Mouse (Mus musculus): Measurements from ENCODE around the gene Cbx2. TPM values are rescaled to one million over a fixed set of nuclear protein-coding genes. Genes with fewer than 3 reads are reported as not detected.
A peak's percentile ranks its signal among the peaks of the same experiment; 100 is the strongest.

Gene Cbx2
- polyA plus RNA-seq, 1 experiment from 2014 or later: 65.0 TPM

DNA sequence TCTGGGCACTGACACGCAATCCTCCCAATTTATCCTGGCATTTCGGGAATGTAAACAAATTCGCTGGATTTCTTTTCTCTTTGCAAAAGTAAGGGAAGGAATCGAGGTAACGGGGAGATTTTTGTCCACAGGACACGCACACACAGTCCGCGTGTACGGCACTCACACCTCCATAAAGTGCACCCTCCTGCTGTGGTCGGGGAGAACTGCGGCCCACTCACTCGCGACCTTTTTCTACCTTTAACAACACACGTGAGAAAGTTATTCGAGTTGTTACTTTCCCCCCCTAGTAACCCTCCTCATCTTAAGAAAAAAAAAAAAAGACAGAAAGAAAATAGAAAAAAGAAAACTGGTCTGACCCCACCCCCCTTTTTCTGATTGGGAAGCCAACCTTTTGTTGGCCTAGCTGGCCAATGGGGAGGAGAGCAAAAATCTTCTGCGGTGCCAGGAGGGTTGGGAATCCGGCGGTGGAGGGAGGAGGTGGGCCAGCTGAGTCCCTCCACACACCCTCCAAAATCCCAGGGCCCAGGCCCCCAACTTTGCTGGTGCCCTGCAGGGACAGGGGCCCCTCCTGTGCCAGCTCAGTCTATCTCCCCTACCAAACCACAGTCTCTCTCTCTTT lies 15.1 kb downstream of the Cbx2 start:
- under 1% methylated on average over 18 of the region's 18 CpGs for WGBS
- peaks cover 48% of the 10 kb centered on the region for H3K4me1 ChIP-seq (ENCODE audit: control insufficient read depth, insufficient read depth, low read length)
- H3K27ac ChIP-seq (ENCODE audit: low read depth, low read length): no peak overlapping the region

DNA sequence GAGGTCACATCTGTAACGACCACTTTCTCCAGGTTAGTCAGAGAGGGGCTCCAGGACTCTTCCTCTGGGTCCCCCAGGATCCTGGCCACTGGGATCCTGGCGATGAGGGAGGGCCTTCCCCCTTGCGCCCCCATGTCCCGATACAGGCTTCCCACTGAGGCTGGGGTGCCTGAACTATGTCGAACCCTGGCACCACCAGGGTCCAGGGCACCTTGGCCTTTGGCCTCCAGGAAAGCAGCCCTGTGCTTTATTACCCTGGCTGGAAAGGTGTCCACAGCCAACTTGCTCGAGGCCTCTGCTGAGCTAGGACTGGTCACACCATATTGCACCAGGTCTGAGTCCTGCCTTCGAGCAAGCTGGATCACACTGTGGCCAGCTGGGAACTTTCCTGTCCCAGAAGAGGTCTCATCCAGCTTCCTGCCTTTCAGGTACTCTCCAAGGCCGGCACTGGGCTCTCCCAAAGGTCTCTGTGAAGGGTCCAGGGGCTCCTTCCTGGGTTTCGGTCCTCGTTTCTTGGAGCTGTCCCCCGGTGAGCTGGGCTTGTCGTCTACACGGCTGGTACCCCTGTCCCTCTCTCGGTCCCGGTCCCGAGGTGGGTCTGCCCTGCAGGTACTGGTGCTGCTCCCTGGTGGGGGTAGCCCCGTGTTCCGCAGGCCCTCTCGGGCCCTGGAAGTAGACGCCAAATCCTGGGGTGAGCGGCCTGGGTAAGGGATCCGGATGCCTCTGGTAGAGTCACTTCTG lies 16.2 kb downstream of the Cbx2 start:
- ATAC-seq (ENCODE audit: insufficient read depth, low FRiP score, low TSS enrichment) (no peak), DNase-seq (ENCODE audit: low spot score) (no peak)
- Histone ChIP-seq H3K36me3 (ENCODE audit: control insufficient read depth, insufficient read depth, low read length) (no peaks in the 10 kb centered on the region), H3K4me1 (ENCODE audit: control insufficient read depth, insufficient read depth, low read length) (peaks cover 48% of the 10 kb centered on the region), H3K9ac (ENCODE audit: low read length) (no peak overlapping the region), H3K27me3 (ENCODE audit: control insufficient read depth, insufficient read depth, low read length) (peaks cover 76% of the 10 kb centered on the region), H3K27ac (ENCODE audit: low read depth, low read length) (no peak overlapping the region), H3K9me3 (ENCODE audit: control insufficient read depth, low read length) (no peaks in the 10 kb centered on the region), H3K4me3 (ENCODE audit: low read depth, low read length) (peak overlapping the region; percentile 15; the same call in 1 of the 2 replicates), H3K4me2 (ENCODE audit: low read depth) (no peak overlapping the region)
- 12% methylated on average over 22 of the region's 22 CpGs for WGBS

More for the DNA sequence above, 15.1 kb downstream of the Cbx2 start:
- Histone ChIP-seq H3K4me2 (ENCODE audit: low read depth) (peak overlapping the region; percentile 84), H3K4me3 (ENCODE audit: low read depth, low read length) (peak overlapping the region; percentile 40), H3K9ac (ENCODE audit: low read length) (peak overlapping the region; percentile 41; the same call in 1 of the 2 replicates), H3K9me3 (ENCODE audit: control insufficient read depth, low read length) (no peaks in the 10 kb centered on the region), H3K36me3 (ENCODE audit: control insufficient read depth, insufficient read depth, low read length) (no peaks in the 10 kb centered on the region), H3K27me3 (ENCODE audit: control insufficient read depth, insufficient read depth, low read length) (peaks cover 71% of the 10 kb centered on the region)
- ATAC-seq (ENCODE audit: insufficient read depth, low FRiP score, low TSS enrichment) (no peak), DNase-seq (ENCODE audit: low spot score) (no peak)

DNA sequence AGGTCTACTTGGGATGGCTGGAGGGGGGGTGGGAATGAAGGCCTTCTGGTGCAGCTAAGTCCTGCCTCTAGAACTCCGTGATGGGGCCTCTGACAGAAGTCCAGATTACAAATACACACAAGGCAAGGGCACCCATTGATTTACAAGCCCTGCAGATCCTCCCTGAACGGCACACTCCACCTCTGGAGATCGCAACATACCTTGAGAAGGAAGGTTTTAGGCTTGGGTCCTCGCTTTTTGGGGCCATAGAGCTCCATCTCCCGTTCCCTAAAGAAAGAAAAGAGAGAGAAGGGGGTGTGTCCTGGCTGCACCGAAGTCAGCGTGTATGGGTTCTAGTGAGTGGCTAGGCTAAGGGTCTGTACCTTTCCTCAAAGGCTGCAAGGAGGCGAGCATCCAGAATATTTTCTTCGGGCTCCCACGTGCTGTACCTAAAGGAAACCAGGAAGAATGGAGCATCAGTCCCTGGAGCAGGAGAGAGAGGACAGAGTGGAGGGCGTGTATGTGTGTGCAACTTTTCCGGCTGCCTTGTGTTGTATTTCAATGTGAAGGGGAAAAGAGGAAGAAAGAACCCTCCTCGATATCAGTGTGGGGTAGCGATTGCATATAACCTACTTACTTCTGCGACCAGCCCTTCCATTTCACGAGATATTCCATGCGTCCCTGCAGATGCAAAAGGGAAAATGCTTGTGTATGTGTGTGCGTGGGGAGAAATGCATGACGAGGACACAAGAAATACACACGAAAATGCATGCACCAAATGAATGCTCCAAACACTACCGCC lies 17.2 kb downstream of the Cbx2 start:
- no peak for DNase-seq (ENCODE audit: low spot score)

DNA sequence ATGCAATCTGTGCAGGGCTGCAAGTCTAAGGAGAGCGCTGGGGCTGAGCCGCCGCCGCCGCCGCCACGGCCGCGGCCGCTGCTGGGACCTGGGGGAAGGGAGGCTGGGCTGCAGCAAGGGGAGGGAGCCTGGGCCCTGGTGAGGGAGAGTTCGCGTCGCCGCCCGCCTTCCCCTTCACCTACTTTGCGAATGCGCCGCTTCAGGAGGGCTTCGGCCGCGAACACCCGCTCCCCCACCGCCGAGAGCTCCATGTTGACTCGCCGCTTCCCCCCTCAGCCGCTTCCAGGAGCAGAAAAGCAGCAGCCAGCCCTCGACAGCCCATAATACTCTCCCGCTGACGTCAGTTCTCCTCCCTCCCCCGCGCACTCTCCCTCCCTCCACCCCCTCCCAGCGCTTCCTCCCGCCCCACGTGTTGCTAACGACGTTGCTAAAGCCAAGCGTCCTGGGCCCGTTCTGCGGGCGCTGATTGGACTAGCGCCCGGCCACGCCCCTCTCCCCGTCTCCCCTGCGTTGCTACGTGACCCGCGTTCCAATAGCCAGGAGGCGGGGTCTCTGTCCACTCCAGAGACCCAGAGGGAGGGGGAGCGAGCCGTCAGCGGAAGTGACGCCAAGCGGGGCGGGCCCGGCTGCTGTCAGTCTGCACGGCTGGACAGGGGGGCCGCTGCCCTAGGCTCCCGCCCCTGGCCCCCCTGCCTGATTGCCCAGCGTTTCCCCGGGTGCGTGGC lies 18.0 kb downstream of the Cbx2 start, which contains the start of gene Cbx8:
Gene Cbx8, minus strand, starts transcription at position 370 of the 725 bp plus-strand sequence.
- WGBS: under 1% methylated on average over 46 of the region's 63 CpGs
- H3K9me3 ChIP-seq (ENCODE audit: control insufficient read depth, low read length): no peaks in the 10 kb centered on the region
- peaks cover 77% of the 10 kb centered on the region for H3K27me3 ChIP-seq (ENCODE audit: control insufficient read depth, insufficient read depth, low read length)
- H3K4me2 ChIP-seq (ENCODE audit: low read depth): peak within 1 kb of the TSS; percentile 99
- peak within 1 kb of the TSS; percentile 68 for H3K4me3 ChIP-seq (ENCODE audit: low read depth, low read length)
- no peaks in the 10 kb centered on the region for H3K36me3 ChIP-seq (ENCODE audit: control insufficient read depth, insufficient read depth, low read length)
- ATAC-seq (ENCODE audit: insufficient read depth, low FRiP score, low TSS enrichment) (peak; percentile 85), DNase-seq (ENCODE audit: low spot score) (peak; percentile 100)
- H3K9ac ChIP-seq (ENCODE audit: low read length): peak within 1 kb of the TSS; percentile 76
- H3K4me1 ChIP-seq (ENCODE audit: control insufficient read depth, insufficient read depth, low read length): peaks cover 38% of the 10 kb centered on the region
- H3K27ac ChIP-seq (ENCODE audit: low read depth, low read length): peak within 1 kb of the TSS; percentile 72

More for the DNA sequence above, 17.2 kb downstream of the Cbx2 start:
- no peak overlapping the region for H3K27ac ChIP-seq (ENCODE audit: low read depth, low read length)
- peaks cover 77% of the 10 kb centered on the region for H3K27me3 ChIP-seq (ENCODE audit: control insufficient read depth, insufficient read depth, low read length)
- H3K9me3 ChIP-seq (ENCODE audit: control insufficient read depth, low read length): no peaks in the 10 kb centered on the region
- peaks cover 41% of the 10 kb centered on the region for H3K4me1 ChIP-seq (ENCODE audit: control insufficient read depth, insufficient read depth, low read length)
- H3K36me3 ChIP-seq (ENCODE audit: control insufficient read depth, insufficient read depth, low read length): no peaks in the 10 kb centered on the region
- H3K9ac ChIP-seq (ENCODE audit: low read length): peak overlapping the region; percentile 76
- H3K4me3 ChIP-seq (ENCODE audit: low read depth, low read length): peak overlapping the region; percentile 68
- ATAC-seq (ENCODE audit: insufficient read depth, low FRiP score, low TSS enrichment): no peak
- peak overlapping the region; percentile 89 for H3K4me2 ChIP-seq (ENCODE audit: low read depth)
- WGBS: 1% methylated on average over 21 of the region's 21 CpGs

DNA sequence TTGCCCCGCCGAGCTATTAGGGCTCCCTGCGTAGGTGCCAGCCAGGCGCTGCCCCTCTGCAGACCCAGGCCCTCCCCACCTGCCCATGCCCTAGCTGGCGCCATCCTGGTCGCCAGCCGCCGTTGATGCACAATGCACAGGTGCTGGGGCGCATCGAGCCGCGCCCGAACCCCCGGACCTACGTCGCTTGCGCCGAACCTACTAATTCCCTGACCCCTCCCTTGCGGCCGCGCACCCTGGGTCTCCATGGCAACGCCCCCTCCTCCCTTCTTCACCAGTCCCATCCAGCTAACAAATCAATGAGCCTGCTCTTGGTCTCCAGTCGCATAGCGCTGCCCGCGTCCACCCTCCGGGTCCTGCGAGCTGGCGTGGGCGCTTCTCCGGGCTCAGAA lies 18.6 kb downstream of the Cbx2 start:
- peak; percentile 78 for DNase-seq (ENCODE audit: low spot score)
- H3K9ac ChIP-seq (ENCODE audit: low read length): peak overlapping the region; percentile 68
- H3K4me3 ChIP-seq (ENCODE audit: low read depth, low read length): peak overlapping the region; percentile 68
- no peaks in the 10 kb centered on the region for H3K9me3 ChIP-seq (ENCODE audit: control insufficient read depth, low read length)
- no peaks in the 10 kb centered on the region for H3K36me3 ChIP-seq (ENCODE audit: control insufficient read depth, insufficient read depth, low read length)
- ATAC-seq (ENCODE audit: insufficient read depth, low FRiP score, low TSS enrichment): peak; percentile 57
- peaks cover 38% of the 10 kb centered on the region for H3K4me1 ChIP-seq (ENCODE audit: control insufficient read depth, insufficient read depth, low read length)
- peaks cover 77% of the 10 kb centered on the region for H3K27me3 ChIP-seq (ENCODE audit: control insufficient read depth, insufficient read depth, low read length)
- under 1% methylated on average over 29 of the region's 31 CpGs for WGBS
- peak overlapping the region; percentile 72 for H3K27ac ChIP-seq (ENCODE audit: low read depth, low read length)
- peak overlapping the region; percentile 99 for H3K4me2 ChIP-seq (ENCODE audit: low read depth)

DNA sequence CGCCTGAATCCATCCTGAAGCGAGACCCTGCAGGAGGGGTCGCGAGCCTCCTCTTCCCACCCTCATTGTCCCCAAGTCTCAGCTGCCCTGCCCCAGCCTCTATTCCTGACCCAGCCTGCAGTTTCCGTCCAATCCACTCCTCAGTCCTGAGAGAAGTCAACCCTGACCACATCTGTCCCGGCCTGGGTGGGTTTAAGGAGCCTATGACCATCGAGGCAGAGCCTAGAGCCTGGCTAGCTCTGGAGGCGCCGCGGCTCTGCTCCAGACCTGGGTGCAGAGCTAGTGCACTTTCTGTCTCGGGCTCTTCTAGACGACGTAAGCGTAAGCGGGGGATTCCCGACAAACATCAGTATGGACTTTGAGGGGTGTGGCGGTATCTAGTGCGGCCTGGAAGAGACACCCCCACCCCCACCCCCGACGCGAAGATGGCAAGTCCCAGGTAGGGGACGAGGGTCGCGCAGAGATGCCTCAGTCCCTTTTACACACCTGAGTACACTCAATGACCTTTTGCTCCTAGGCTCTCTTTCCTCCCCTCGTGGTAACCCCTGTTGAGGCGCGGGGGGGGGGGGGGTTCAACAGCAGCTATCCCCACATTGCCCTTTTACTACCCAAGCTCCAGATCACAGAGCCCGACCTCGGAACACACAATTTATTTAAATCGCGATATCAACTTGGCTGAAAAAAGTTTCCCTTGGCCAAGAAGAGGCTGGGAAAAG lies 19.1 kb downstream of the Cbx2 start:
- H3K9ac ChIP-seq (ENCODE audit: low read length): peak overlapping the region; percentile 68
- H3K4me1 ChIP-seq (ENCODE audit: control insufficient read depth, insufficient read depth, low read length): peaks cover 41% of the 10 kb centered on the region
- ATAC-seq (ENCODE audit: insufficient read depth, low FRiP score, low TSS enrichment) (no peak), DNase-seq (ENCODE audit: low spot score) (peak; percentile 50)
- H3K27me3 ChIP-seq (ENCODE audit: control insufficient read depth, insufficient read depth, low read length): peaks cover 77% of the 10 kb centered on the region
- no peaks in the 10 kb centered on the region for H3K36me3 ChIP-seq (ENCODE audit: control insufficient read depth, insufficient read depth, low read length)
- H3K4me2 ChIP-seq (ENCODE audit: low read depth): peak overlapping the region; percentile 99
- peak overlapping the region; percentile 72; the same call in 1 of the 2 replicates for H3K27ac ChIP-seq (ENCODE audit: low read depth, low read length)
- no peaks in the 10 kb centered on the region for H3K9me3 ChIP-seq (ENCODE audit: control insufficient read depth, low read length)
- peak overlapping the region; percentile 68 for H3K4me3 ChIP-seq (ENCODE audit: low read depth, low read length)
- WGBS: 2% methylated on average over 29 of the region's 31 CpGs

DNA sequence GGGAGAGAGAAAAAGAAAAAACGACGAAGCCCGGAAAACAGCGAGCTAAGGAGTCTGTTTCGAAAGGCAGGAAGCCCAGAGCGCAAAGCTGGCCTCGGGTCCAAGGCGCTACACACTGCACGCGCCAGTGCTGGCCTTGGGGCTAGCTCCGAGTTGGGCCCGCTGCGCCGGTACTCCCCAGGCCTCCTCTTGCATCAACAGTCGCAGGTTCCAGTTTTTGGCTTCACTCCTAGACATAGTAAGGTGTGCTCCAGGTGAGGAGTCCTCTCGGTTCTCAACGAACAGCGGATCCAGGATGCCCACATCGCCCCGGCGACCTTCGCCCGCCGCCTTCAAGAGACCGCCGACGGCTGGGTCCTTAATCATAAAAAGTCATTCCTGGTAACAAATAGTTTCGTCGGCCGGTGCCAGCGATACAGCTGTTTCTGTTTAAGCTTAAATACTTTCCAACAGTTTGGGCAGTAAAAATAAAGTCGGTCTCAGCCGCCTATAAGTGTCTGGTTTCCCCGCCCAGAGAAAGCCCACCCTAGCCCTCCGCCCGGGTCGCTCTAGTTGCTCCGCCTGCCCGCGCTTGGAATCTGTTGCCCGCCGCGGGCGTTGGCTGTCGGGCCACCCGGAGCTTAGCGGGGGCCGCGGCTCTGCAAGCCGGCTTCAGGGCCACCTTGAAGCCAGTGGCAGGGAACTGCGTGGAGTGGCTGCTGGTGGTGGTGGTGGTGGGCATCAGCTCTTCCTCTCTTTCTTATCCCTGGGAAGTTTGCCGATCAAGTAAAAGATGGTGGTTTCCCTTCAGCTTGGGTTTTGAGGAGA lies 19.9 kb downstream of the Cbx2 start:
- H3K36me3 ChIP-seq (ENCODE audit: control insufficient read depth, insufficient read depth, low read length): no peaks in the 10 kb centered on the region
- no peak overlapping the region for H3K27ac ChIP-seq (ENCODE audit: low read depth, low read length)
- WGBS: under 1% methylated on average over 52 of the region's 52 CpGs
- H3K9ac ChIP-seq (ENCODE audit: low read length): no peak overlapping the region
- H3K4me2 ChIP-seq (ENCODE audit: low read depth): no peak overlapping the region
- DNase-seq (ENCODE audit: low spot score): no peak
- H3K4me1 ChIP-seq (ENCODE audit: control insufficient read depth, insufficient read depth, low read length): peaks cover 39% of the 10 kb centered on the region
- no peaks in the 10 kb centered on the region for H3K9me3 ChIP-seq (ENCODE audit: control insufficient read depth, low read length)
- no peak for ATAC-seq (ENCODE audit: insufficient read depth, low FRiP score, low TSS enrichment)
- H3K4me3 ChIP-seq (ENCODE audit: low read depth, low read length): peak overlapping the region; percentile 68
- H3K27me3 ChIP-seq (ENCODE audit: control insufficient read depth, insufficient read depth, low read length): peaks cover 82% of the 10 kb centered on the region

Data from neural tube, embryonic 11.5 days (tissue).